Mouse (Mus musculus) CD4-positive, CD25-positive, alpha-beta regulatory T cell, adult 4 months (primary cell): ENCODE measurements around the gene Scamp4. TPM values are rescaled to one million over a fixed set of nuclear protein-coding genes. Genes with fewer than 3 reads are reported as not detected.
A peak's percentile ranks its signal among the peaks of the same experiment; 100 is the strongest.

ENCODE experiments used
- ATAC-seq: one replicate; pipeline ENCODE4 v1.8.0; 2017
- polyA plus RNA-seq, 2 experiments: library from polyadenylated mRNA; unstranded; fragments of 100-300 nt; shearing (Covaris generic); gene quantifications; one replicate each; pipeline ENCODE4 v1.2.1; 2017

The Scamp4 gene
- polyA plus RNA-seq, result 100 to 1,000 TPM in 1 of 2 experiments, 10 to 100 TPM in 1; 98.1 to 145 TPM

- peak; percentile 89 for ATAC-seq
Measured at GRCm38 (mm10) chr10:80602698-80603325, at the start of gene Scamp4, which contains the start of gene Adat3. Scamp4 (plus strand) TSS chr10:80602872. Adat3 (plus strand) TSS chr10:80602880.

DNA sequence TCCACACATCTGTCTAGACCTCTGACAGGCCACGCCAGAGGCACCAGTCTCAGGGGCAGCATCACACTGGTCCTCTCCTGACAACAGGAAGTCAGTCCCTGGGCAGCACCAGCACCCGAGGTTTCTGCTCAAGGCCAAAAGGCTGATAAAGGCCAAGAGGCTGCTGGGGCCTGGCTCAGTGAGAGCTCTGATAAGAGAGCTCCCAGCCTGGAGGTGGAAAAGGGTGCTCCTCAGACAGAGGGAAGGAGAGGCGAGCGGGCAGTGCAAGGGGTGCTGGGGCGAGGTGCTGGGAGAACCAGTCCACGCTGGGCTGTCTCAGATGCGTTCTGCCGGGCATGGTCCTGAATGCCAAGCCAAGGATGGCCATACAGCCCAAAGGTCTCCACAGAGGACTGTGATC is 49.1 kb upstream of the Scamp4 start:
- no peak for ATAC-seq

DNA sequence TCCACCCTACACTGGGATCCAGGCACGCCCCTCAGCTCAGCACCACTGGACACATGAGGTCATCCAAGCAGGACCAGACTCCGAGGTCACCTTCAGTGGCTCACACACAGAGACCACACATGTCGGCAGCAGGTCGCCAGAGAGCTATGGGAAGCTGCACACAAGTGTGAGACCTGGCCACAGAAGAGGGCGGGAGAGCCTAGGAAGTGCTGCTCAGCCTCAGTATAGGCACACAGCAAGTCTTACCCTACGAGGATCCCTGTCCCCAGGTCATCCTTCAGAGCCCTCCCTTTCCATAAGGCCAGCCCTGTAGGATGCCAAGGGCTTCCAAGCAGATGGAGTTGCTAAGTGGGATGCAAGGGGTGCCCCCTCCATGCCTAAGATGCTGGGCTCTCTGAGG is 48.7 kb upstream of the Scamp4 start:
- ATAC-seq, result no peak

GRCm38 (mm10) chr10:80557346-80557965 is 45.2 kb upstream of the Scamp4 start:
- ATAC-seq, result no peak

- no peak for ATAC-seq
Measured at GRCm38 (mm10) chr10:80559431-80559830, 43.2 kb upstream of the Scamp4 start.

- ATAC-seq, result no peak
Measured at GRCm38 (mm10) chr10:80560621-80561020, 42.1 kb upstream of the Scamp4 start.

DNA sequence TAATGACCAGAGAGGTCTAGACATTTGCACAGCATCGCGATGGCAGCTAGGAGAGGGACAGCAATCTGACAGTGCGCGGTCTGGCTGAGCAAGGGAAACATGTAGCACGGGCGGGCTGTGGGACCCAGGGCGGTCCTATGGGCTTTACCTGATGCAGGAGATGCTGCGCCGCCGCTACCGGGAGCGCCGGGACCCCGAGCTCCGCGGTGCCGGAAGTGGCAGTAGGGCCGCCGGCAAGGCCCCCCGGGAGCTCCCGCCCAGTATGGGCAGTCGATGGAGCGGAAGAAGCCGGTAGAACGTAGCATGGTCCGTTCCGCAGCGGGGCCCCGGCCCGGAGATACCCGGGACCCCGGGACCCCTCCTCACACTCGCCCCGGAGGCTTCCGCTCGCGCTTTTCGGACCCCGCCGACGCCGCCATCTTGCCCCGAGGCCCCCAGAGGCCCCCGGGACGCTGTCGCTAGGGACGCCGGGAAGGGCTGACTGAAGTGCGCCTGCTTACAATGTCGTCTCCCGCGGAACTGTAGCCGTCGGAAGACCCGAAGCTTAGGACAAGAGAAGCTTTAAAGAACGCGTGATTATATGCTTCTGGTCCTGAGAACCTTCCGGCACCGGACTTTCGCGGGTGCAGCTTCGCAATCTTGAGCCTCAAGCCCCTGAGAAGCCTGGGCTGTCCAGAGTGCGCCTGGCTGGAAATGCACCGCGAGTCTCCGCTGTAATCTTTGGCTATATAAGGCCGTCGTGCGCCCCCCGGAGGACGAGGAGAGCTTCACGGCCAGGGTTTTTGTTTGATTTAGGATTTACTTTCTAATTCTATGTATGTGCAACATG is 41.3 kb upstream of the Scamp4 start, which contains the start of gene Rexo1:
TSS of gene Rexo1 (minus strand) at position 445 of the 829 bp plus-strand sequence.
- ATAC-seq, result peak; percentile 92

DNA sequence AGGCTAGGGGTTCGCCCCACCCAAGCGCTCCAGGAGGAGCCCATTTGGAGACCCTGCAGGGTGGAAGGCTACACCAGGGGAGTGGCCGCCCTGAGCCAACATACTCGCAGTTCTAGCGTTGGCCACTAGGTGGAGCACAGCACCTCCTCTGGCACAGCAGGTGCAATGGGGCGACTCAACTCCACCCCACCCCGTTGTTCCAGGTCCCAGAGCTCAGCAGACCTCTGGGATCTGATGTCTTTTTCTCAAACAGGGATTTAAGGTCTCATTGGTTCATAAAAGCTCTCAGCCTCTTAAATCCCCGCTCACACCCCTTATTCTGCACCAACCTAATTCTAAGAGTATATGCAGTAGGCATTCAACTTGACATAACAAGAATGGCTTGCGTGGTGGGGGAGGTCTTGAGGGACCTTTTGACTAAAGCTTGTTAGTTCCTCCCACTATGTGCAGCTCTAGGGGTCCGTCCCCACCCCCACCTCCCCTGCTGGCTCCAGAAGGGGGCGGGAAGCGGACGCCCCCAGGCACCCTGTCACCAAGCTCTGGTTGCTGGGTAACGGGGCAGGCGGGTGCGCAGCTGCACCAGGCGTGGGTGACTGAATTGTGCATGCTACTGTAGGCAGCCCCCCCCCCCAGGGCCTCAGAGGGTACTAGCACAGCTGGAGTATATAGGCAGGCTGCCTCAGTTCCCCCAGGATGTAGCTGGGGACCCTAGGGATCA is 36.1 kb upstream of the Scamp4 start:
- ATAC-seq, result peak; percentile 56

DNA sequence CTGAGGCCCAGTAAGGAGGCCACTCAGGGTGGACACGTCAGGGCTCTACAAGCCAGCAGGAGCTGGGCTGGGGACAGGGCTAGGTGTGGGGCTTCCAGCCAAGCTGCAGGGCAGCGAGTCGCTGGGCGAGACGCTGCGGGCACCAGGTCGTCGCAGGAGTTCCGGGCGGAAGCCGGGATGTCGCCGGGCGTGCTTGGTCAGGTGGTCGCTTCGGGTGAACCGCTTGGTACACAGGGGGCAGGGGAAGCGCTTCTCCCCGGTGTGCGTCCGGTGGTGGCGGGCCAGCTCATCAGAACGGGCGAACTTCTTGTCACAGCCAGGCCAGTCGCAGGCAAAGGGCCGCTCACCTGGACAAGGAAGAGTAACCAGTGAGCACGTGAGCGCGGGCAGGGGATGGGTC is 33.8 kb upstream of the Scamp4 start:
- no peak for ATAC-seq

DNA sequence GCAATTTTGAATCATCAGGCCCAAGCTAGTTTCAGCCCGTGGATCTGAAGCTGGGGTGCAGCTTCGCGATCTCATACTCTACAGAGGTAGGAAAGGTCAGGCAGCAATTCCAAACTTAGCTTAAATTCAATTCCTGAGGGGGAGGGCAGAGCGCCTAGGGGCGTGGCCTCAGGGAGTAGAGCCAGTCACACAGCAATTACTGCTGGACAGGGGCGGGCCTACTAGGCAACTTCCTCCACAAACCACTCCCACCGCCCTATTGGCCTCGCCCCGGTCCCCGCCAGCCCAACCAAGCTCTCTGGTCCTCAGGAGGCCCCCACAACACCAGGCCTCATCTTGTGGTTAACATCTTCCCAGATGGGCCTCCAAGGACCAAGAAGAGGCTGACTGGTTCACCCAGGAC is 33.0 kb upstream of the Scamp4 start:
- no peak for ATAC-seq

DNA sequence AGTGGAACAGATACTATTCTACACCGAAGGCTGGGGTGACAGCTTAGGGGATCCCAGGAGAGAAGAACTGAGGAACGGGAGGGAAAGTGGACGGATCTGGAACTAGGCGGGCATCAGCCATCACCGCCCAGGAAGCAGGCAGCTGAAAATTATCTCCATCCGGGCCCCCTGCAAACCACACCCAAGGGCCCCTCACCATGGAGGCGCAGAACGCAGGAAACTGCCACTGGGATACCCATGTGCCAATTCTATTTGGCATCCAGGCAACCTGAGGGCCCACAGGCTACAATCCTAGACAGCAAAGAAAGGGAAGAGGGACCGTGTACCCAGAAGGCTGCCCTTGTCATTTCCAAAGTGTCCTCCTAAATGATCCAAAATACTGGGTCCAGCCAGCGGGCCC is 32.3 kb upstream of the Scamp4 start:
- ATAC-seq, result no peak

- no peak for ATAC-seq
Measured at GRCm38 (mm10) chr10:80570871-80571836, 31.5 kb upstream of the Scamp4 start.

GRCm38 (mm10) chr10:80572477-80572876 is 30.2 kb upstream of the Scamp4 start:
- no peak for ATAC-seq

- no peak for ATAC-seq
Measured at GRCm38 (mm10) chr10:80573944-80574343, 28.7 kb upstream of the Scamp4 start.

- no peak for ATAC-seq
Measured at GRCm38 (mm10) chr10:80574896-80575295, 27.8 kb upstream of the Scamp4 start.

DNA sequence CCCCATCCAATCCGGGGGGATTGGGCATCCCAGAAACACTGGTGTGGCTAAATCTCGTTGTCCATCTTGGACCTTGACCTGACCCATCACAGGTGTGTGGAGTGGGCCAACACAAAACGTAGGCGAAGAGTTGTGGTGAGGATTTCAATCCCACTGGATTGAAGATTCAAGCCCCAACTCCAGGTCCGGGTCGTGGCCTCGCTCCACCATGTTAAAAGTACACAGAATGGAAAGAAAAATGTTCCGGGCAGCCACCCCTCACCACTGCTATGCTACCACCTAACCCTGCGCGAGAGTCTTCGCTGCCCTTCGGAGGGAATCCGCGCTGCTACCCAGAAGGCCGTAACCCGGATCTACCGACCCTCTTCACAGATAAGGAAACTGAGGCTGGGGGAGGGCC is 26.7 kb upstream of the Scamp4 start:
- ATAC-seq, result no peak

GRCm38 (mm10) chr10:80576351-80577194 is 26.1 kb upstream of the Scamp4 start:
- no peak for ATAC-seq

GRCm38 (mm10) chr10:80577195-80578130 is 25.2 kb upstream of the Scamp4 start, which contains the start of gene Klf16:
Klf16 (minus strand) TSS chr10:80577321.
- peak; percentile 76 for ATAC-seq

DNA sequence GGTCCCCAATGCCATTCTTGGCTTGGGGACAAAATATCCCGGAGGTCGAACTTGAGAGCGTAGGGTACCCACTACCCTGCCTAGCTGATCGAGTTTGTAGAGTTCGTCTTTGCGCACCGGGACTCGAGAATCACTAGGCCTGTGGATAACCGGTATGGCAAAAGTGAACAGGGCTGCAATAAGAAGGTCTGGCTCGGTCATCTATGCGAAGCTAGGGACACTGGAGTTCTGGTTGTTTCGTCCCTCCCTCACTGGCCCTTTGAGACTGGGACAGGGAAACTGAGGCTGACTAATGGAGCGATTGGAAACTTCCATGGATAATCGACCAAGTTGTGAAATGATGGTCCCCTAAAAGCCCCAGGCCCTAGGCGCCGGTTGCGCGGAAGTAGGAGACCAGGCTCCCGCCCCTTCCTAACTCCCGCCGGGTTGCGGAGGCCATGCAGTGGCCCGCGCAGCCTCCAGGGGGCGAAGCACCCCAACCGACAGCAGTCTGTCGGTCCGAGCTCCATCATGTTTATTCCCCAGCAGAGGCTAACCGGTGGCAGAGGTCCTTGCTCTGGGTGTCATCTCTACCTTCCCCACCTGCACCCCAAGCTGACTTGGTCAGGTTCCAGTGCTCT is 24.4 kb upstream of the Scamp4 start:
- peak; percentile 57 for ATAC-seq
